Comparison of ENCODE assay signal across 19 mouse cellular contexts in the genomic region with DNA sequence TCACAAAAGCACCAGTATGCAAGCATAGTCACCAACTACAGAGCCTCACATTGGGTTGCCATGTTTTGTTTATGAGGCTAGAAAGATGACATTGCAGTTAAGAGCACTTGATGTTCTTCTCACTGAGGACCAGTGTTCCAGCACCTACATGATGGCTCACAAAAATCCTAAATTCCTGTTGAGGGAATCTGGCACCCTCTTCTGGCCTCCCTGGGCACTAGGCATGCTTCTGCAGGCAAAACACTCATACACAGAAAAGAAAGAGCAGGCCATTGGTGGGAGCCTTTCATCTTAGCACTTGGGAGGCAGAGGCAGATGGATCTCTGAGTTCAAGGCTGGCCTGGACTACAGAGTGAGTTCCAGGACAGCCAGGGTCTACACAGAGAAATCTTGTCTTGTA. TPM values are rescaled to one million over a fixed set of nuclear protein-coding genes. Genes with fewer than 3 reads are reported as not detected.
"Had no signal": no experiment of that assay in that cellular context is flagged by ENCODE, and none has a peak within 500 bp of the region (broad histone marks: within the 10 kb centered on the region; RNA-seq: fewer than 3 reads in every experiment).

No protein-coding gene starts in this region.

- H3K9me3 ChIP-seq: limb, embryonic 15.5 days; midbrain, embryonic 13.5 days; neural tube, embryonic 12.5 days had no signal

- H3K4me2 ChIP-seq: limb, embryonic 15.5 days; midbrain, embryonic 13.5 days; neural tube, embryonic 12.5 days had no signal

- H3K4me1 ChIP-seq: limb, embryonic 15.5 days; midbrain, embryonic 13.5 days; neural tube, embryonic 12.5 days had no signal

- H3K9ac ChIP-seq: limb, embryonic 15.5 days; liver, embryonic 14.5 days; midbrain, embryonic 13.5 days; neural tube, embryonic 12.5 days had no signal

- H3K27me3 ChIP-seq: limb, embryonic 15.5 days; midbrain, embryonic 13.5 days; neural tube, embryonic 12.5 days had no signal

- ATAC-seq: midbrain, embryonic 13.5 days had no signal

- H3K27ac ChIP-seq: limb, embryonic 15.5 days; liver, embryonic 14.5 days; midbrain, embryonic 13.5 days; neural tube, embryonic 12.5 days had no signal

- H3K36me3 ChIP-seq: limb, embryonic 15.5 days; midbrain, embryonic 13.5 days; neural tube, embryonic 12.5 days had no signal

- DNase-seq: kidney, adult 9 months; kidney, postnatal 10 days; layer of hippocampus, postnatal 36 days; lung, adult 18-20 months; thymus, adult 2 months; thymus, postnatal 25 days had no signal

- H3K4me3 ChIP-seq: limb, embryonic 15.5 days; midbrain, embryonic 13.5 days; myocyte; neural tube, embryonic 12.5 days had no signal

RNA-seq across cellular contexts. Expression of gene Tmprss11e, which starts 25.4 kb away (rescaled TPM):
- total RNA-seq: layer of hippocampus, postnatal 36 days; left cerebral cortex, adult 8-10 months; left cerebral cortex, postnatal 25 days; megakaryocyte progenitor cell, adult 5-6 weeks; neutrophil, adult 5-6 weeks had no signal
- polyA plus RNA-seq: large intestine, adult 2 months; limb, embryonic 11.5 days; liver, embryonic 14.5 days; lung, embryonic 16.5 days; myocyte; neural tube, embryonic 12.5 days; stomach, embryonic 14.5 days; thymus, adult 2 months had no signal
